Mouse (Mus musculus): ENCODE measurements around the gene Sidt1.
"Not testable (repeated sequence)": the region's sequence is repeated elsewhere in the genome, so short reads cannot be mapped to it uniquely, and the experiment has no call there.

Gene Sidt1

GRCm38 (mm10) chr16:44303822-44304221, 29.2 kb downstream of the Sidt1 start:
- no peak for DNase-seq (ENCODE audit: low read depth, low spot score)

- no peak for DNase-seq (ENCODE audit: low read depth, low spot score)
Measured at GRCm38 (mm10) chr16:44302126-44302892, 30.7 kb downstream of the Sidt1 start.

GRCm38 (mm10) chr16:44299438-44300093, 33.4 kb downstream of the Sidt1 start:
- DNase-seq (ENCODE audit: low read depth, low spot score) = no peak

- DNase-seq (ENCODE audit: low read depth, low spot score) = no peak
Measured at GRCm38 (mm10) chr16:44293960-44294359, 39.0 kb downstream of the Sidt1 start.

- DNase-seq (ENCODE audit: low read depth, low spot score) = not testable (repeated sequence)
Measured at GRCm38 (mm10) chr16:44292681-44293080, 40.3 kb downstream of the Sidt1 start.

- DNase-seq (ENCODE audit: low read depth, low spot score) = no peak
Measured at GRCm38 (mm10) chr16:44289004-44289648, 43.9 kb downstream of the Sidt1 start.

- no peak for DNase-seq (ENCODE audit: low read depth, low spot score)
Measured at GRCm38 (mm10) chr16:44287356-44287950, 45.5 kb downstream of the Sidt1 start.

GRCm38 (mm10) chr16:44282614-44283325, 50.2 kb downstream of the Sidt1 start:
- DNase-seq (ENCODE audit: low read depth, low spot score) = no peak

GRCm38 (mm10) chr16:44282036-44282435, 51.0 kb downstream of the Sidt1 start:
- DNase-seq (ENCODE audit: low read depth, low spot score) = no peak

- no peak for DNase-seq (ENCODE audit: low read depth, low spot score)
Measured at GRCm38 (mm10) chr16:44280806-44281205, 52.2 kb downstream of the Sidt1 start.

GRCm38 (mm10) chr16:44277212-44277611, 55.8 kb downstream of the Sidt1 start:
- no peak for DNase-seq (ENCODE audit: low read depth, low spot score)

GRCm38 (mm10) chr16:44271371-44272038, 61.5 kb downstream of the Sidt1 start:
- DNase-seq (ENCODE audit: low read depth, low spot score) = no peak

- no peak for DNase-seq (ENCODE audit: low read depth, low spot score)
Measured at GRCm38 (mm10) chr16:44270606-44271005, 62.4 kb downstream of the Sidt1 start.

- DNase-seq (ENCODE audit: low read depth, low spot score) = no peak
Measured at GRCm38 (mm10) chr16:44269578-44269977, 63.4 kb downstream of the Sidt1 start.

GRCm38 (mm10) chr16:44268541-44269215, 64.3 kb downstream of the Sidt1 start:
- no peak for DNase-seq (ENCODE audit: low read depth, low spot score)

GRCm38 (mm10) chr16:44265562-44265961, 67.4 kb downstream of the Sidt1 start:
- DNase-seq (ENCODE audit: low read depth, low spot score) = no peak

GRCm38 (mm10) chr16:44264916-44265315, 68.1 kb downstream of the Sidt1 start:
- no peak for DNase-seq (ENCODE audit: low read depth, low spot score)

- no peak for DNase-seq (ENCODE audit: low read depth, low spot score)
Measured at GRCm38 (mm10) chr16:44257476-44257875, 75.5 kb downstream of the Sidt1 start.

- DNase-seq (ENCODE audit: low read depth, low spot score) = no peak
Measured at GRCm38 (mm10) chr16:44254698-44255097, 78.3 kb downstream of the Sidt1 start.

Data from mesoderm, embryonic 11.5 days (tissue).